Mouse (Mus musculus) kidney, adult 2 months (tissue): ENCODE measurements around the gene Cela2a. TPM values are rescaled to one million over a fixed set of nuclear protein-coding genes. Genes with fewer than 3 reads are reported as not detected.

Experiments
- DNase-seq: peaks from one replicate; pipeline ENCODE4 v3.0.0; 2021
- H3K27ac ChIP-seq: fragments of 200-500 bp; 2 replicates; pipeline ENCODE4 v1.5.1; 2012; ENCODE audit warnings: low read depth, low read length, control low read depth, inconsistent platforms; ENCODE audit not compliant: insufficient read depth
- H3K27me3 ChIP-seq: fragments of 200-500 bp; replicated peaks from 2 replicates; pipeline ENCODE4 v1.6.1; 2012; ENCODE audit warnings: mild to moderate bottlenecking, moderate library complexity, low read length, inconsistent platforms; ENCODE audit not compliant: control insufficient read depth, insufficient read depth
- H3K36me3 ChIP-seq: fragments of 200-500 bp; 2 replicates; pipeline ENCODE4 v1.6.1; 2012; ENCODE audit warnings: mild to moderate bottlenecking, moderate library complexity, low read length, inconsistent platforms; ENCODE audit not compliant: control insufficient read depth, insufficient read depth
- H3K4me1 ChIP-seq: fragments of 200-500 bp; 2 replicates; pipeline ENCODE4 v1.6.1; 2011; ENCODE audit warnings: low read length; ENCODE audit not compliant: control insufficient read depth, insufficient read depth
- H3K4me3 ChIP-seq: fragments of 200-500 bp; 2 replicates; pipeline ENCODE4 v1.5.1; 2011; ENCODE audit warnings: mild to moderate bottlenecking, low read depth, low read length, control low read depth; ENCODE audit not compliant: insufficient read depth
- CTCF ChIP-seq: fragments of 200-500 bp; conservative IDR thresholded peaks from 2 replicates; pipeline ENCODE4 v1.5.1; 2011; ENCODE audit warnings: low read depth, mild to moderate bottlenecking, control low read depth, low read length, moderate library complexity, mixed read lengths; ENCODE audit not compliant: insufficient read depth, insufficient read length
- POLR2A ChIP-seq: fragments of 200-500 bp; IDR thresholded peaks from one replicate; pipeline ENCODE4 v1.6.1; 2011; ENCODE audit warnings: low read depth, low read length, control low read depth
- WGBS: fragments of 180-500 bp; shearing (Covaris S2); methylation state at CpG from one replicate; pipeline ENCODE4 v1.1.7; 2018; 5-methylcytosine and 5-hydroxymethylcytosine counted together
- polyA plus RNA-seq: library from polyadenylated mRNA; depleted of rRNA; stranded (reverse); fragments of >200 nt; gene quantifications from 2 replicates; pipeline ENCODE4 v1.2.3, GENCODE M21; 2012; rRNA removed

Cela2a gene
- polyA plus RNA-seq, 1 experiment: 0.52 TPM

GRCm38 (mm10) chr4:141766668-141767352 is 59.1 kb downstream of the Cela2a start:
- H3K27me3 ChIP-seq: no peaks in the 10 kb centered on the region
- peak overlapping the region; percentile 41 for H3K27ac ChIP-seq
- no peak for TF ChIP-seq POLR2A
- TF ChIP-seq CTCF: no peak
- peak; percentile 54 for DNase-seq
- no peaks in the 10 kb centered on the region; the same call in none of the 2 replicates for H3K36me3 ChIP-seq
- no peak overlapping the region for H3K4me3 ChIP-seq
- WGBS: 42% methylated on average over 19 of the region's 19 CpGs
- no peaks in the 10 kb centered on the region for H3K4me1 ChIP-seq

- no peak for TF ChIP-seq CTCF
- H3K27me3 ChIP-seq: no peaks in the 10 kb centered on the region
- peak overlapping the region; percentile 41 for H3K27ac ChIP-seq
- peak; percentile 27 for DNase-seq
- H3K36me3 ChIP-seq: no peaks in the 10 kb centered on the region; the same call in none of the 2 replicates
- H3K4me3 ChIP-seq: no peak overlapping the region
- WGBS: 68% methylated on average over 8 of the region's 8 CpGs
- no peaks in the 10 kb centered on the region for H3K4me1 ChIP-seq
These were observed 59.7 kb downstream of the Cela2a start for GRCm38 (mm10) chr4:141766316-141766667.

GRCm38 (mm10) chr4:141765008-141765407 is 61.0 kb downstream of the Cela2a start:
- WGBS: 85% methylated on average over 3 of the region's 3 CpGs
- H3K27ac ChIP-seq: no peak overlapping the region
- no peaks in the 10 kb centered on the region for H3K27me3 ChIP-seq
- TF ChIP-seq POLR2A: no peak
- no peak for TF ChIP-seq CTCF
- DNase-seq: no peak
- H3K4me3 ChIP-seq: no peak overlapping the region
- H3K36me3 ChIP-seq: no peaks in the 10 kb centered on the region; the same call in 1 of the 2 replicates
- no peaks in the 10 kb centered on the region; the same call in 1 of the 2 replicates for H3K4me1 ChIP-seq

Other genes with a start within 250 kb of the Cela2a start
- 10.2 and 10.5 TPM in 2 replicates for gene Fblim1, start 220.1 kb downstream of the Cela2a start, polyA plus RNA-seq
- gene Tmem82, start 207.5 kb downstream of the Cela2a start, polyA plus RNA-seq: 29.0 and 32.3 TPM in 2 replicates
- gene Slc25a34, start 202.3 kb downstream of the Cela2a start, polyA plus RNA-seq: 30.1 and 33.8 TPM in 2 replicates
- 79.7 and 85.4 TPM in 2 replicates for gene Plekhm2, start 161.3 kb downstream of the Cela2a start, polyA plus RNA-seq
- gene Rsc1a1, start 140.6 kb downstream of the Cela2a start, polyA plus RNA-seq: 18.2 and 25.8 TPM in 2 replicates
- gene Ddi2, start 102.7 kb downstream of the Cela2a start, polyA plus RNA-seq: 21.9 and 23.4 TPM in 2 replicates
- gene Agmat, start 79.5 kb downstream of the Cela2a start, polyA plus RNA-seq: 9.4 and 10.8 TPM in 2 replicates
- 12.6 and 13.6 TPM in 2 replicates for gene Dnajc16, start 35.2 kb downstream of the Cela2a start, polyA plus RNA-seq
- gene Casp9, start 32.5 kb downstream of the Cela2a start, polyA plus RNA-seq: 22.2 and 23.7 TPM in 2 replicates
- 0.10 TPM in 1 of 2 replicates, not detected in the other for gene Ctrc, start 20.2 kb upstream of the Cela2a start, polyA plus RNA-seq
- 36.3 and 41.0 TPM in 2 replicates for gene Efhd2, start 48.8 kb upstream of the Cela2a start, polyA plus RNA-seq
- 0.18 and 0.28 TPM in 2 replicates for gene Fhad1, start 188.9 kb upstream of the Cela2a start, polyA plus RNA-seq